7 mouse cellular contexts compared by ENCODE assay signal in the genomic region with DNA sequence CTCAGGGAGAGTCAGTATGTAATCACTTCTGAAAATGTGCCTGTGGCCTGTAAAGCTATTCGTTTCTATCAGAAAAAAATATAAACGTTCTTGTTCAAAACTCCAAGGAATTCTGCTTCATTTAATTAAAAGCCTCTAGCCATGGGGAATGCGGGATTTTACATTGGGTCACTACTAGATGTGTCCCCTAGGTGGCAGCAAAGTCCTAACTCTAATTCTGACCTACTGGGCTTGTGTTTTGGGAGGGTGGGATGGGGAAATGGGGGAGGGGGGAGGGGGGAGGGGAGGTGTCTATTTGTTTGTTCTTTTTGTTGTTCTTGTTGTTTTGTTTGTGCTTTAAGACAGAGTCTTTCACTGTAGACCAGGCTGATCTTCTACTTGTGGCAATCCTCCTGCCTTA. TPM values are rescaled to one million over a fixed set of nuclear protein-coding genes. Genes with fewer than 3 reads are reported as not detected.
A peak's percentile ranks its signal among the peaks of the same experiment; 100 is the strongest.
DNase-seq lines count a peak whose midpoint lies in the region; ATAC-seq and TF ChIP-seq lines count a peak whose summit lies in the region.

No protein-coding gene starts in this region.

- no peak overlapping the region for H3K27ac ChIP-seq in kidney, adult 2 months (ENCODE audit: insufficient read depth, low read depth, low read length)
- no peak overlapping the region for H3K27ac ChIP-seq in kidney, embryonic 15.5 days
- no peak overlapping the region for H3K27ac ChIP-seq in limb, embryonic 10.5 days

- H3K36me3 ChIP-seq in kidney, adult 2 months (ENCODE audit: control insufficient read depth, insufficient read depth, low read length), result no peaks in the 10 kb centered on the region
- H3K36me3 ChIP-seq in kidney, embryonic 15.5 days, result no peaks in the 10 kb centered on the region
- no peaks in the 10 kb centered on the region for H3K36me3 ChIP-seq in G1E (replicated peaks)
- no peaks in the 10 kb centered on the region for H3K36me3 ChIP-seq in limb, embryonic 10.5 days

- peak; percentile 39; the same call in 1 of the 2 replicates for TF ChIP-seq CTCF in kidney, adult 2 months (conservative IDR thresholded peaks at IDR 0.05; ENCODE audit: insufficient read depth, insufficient read length, low read depth, low read length)
- TF ChIP-seq CTCF in G1E (IDR thresholded peaks at IDR 0.05; ENCODE audit: low read depth, low read length), result 0 out of 2 replicates have a peak, but pooled peaks have one; percentile 8

- no peaks in the 10 kb centered on the region for H3K9me3 ChIP-seq in kidney, embryonic 15.5 days (replicated peaks)
- no peaks in the 10 kb centered on the region for H3K9me3 ChIP-seq in G1E (replicated peaks)
- no peaks in the 10 kb centered on the region for H3K9me3 ChIP-seq in limb, embryonic 10.5 days (replicated peaks)

- WGBS in kidney, adult 2 months, result under 1% methylated on average over 3 of the region's 3 CpGs
- 7% methylated on average over 3 of the region's 3 CpGs for WGBS in kidney, embryonic 15.5 days
- 3% methylated on average over 3 of the region's 3 CpGs for WGBS in limb, embryonic 10.5 days

- ATAC-seq in kidney, embryonic 15.5 days (replicated peaks; ENCODE audit: low FRiP score), result no peak
- no peak for ATAC-seq in G1E (ENCODE audit: extremely low read depth, insufficient number of reproducible peaks, low FRiP score, poor library complexity, severe bottlenecking)
- ATAC-seq in granulocyte monocyte progenitor cell, adult 5-6 weeks (replicated peaks; ENCODE audit: poor library complexity, severe bottlenecking), result 0 out of 2 replicates have a peak, but pooled peaks have one; percentile 38

- H3K4me1 ChIP-seq in kidney, adult 2 months (ENCODE audit: control insufficient read depth, insufficient read depth, low read length), result no peaks in the 10 kb centered on the region
- no peaks in the 10 kb centered on the region for H3K4me1 ChIP-seq in kidney, embryonic 15.5 days
- peaks cover 15% of the 10 kb centered on the region for H3K4me1 ChIP-seq in G1E (ENCODE audit: insufficient read depth, low read depth, low read length)
- H3K4me1 ChIP-seq in limb, embryonic 10.5 days, result peaks cover 2% of the 10 kb centered on the region; the same call in 1 of the 2 replicates

- TF ChIP-seq POLR2A in kidney, adult 2 months (IDR thresholded peaks at IDR 0.05; ENCODE audit: low read depth, low read length), result no peak

- H3K27me3 ChIP-seq in kidney, adult 2 months (replicated peaks; ENCODE audit: control insufficient read depth, insufficient read depth, low read length), result no peaks in the 10 kb centered on the region
- H3K27me3 ChIP-seq in kidney, embryonic 15.5 days, result no peaks in the 10 kb centered on the region
- peaks cover 2% of the 10 kb centered on the region; the same call in 1 of the 2 replicates for H3K27me3 ChIP-seq in G1E (ENCODE audit: insufficient read depth, low read length)
- no peaks in the 10 kb centered on the region for H3K27me3 ChIP-seq in limb, embryonic 10.5 days (ENCODE audit: low read depth, poor library complexity, severe bottlenecking)

- H3K9ac ChIP-seq in kidney, embryonic 15.5 days, result no peak overlapping the region

- no peak overlapping the region for H3K4me2 ChIP-seq in kidney, embryonic 15.5 days

- DNase-seq in kidney, adult 2 months, result peak; percentile 60
- peak; percentile 43 for DNase-seq in G1E (ENCODE audit: low spot score)
- peak; percentile 64 for DNase-seq in adrenal gland, postnatal 10 days
- peak; percentile 62 for DNase-seq in limb, embryonic 10.5 days (ENCODE audit: low spot score)
- DNase-seq in retina, postnatal 1 day, result peak; percentile 86

- no peak overlapping the region for H3K4me3 ChIP-seq in kidney, adult 2 months (ENCODE audit: insufficient read depth, low read depth, low read length)
- H3K4me3 ChIP-seq in kidney, embryonic 15.5 days (replicated peaks), result no peak overlapping the region
- H3K4me3 ChIP-seq in G1E (ENCODE audit: low read depth, low read length), result no peak overlapping the region
- no peak overlapping the region for H3K4me3 ChIP-seq in limb, embryonic 10.5 days

RNA-seq across cellular contexts. Expression of a gene that starts 7.2 kb away (rescaled TPM):
- 9.2 and 9.7 TPM in 2 replicates for polyA plus RNA-seq in kidney, adult 2 months (2012; rRNA removed)
- 9.9 and 10.6 TPM in 2 replicates for polyA plus RNA-seq in kidney, embryonic 15.5 days (2015; fragmentation: Nextera tagmentation; extraction: Ambion mirVana)
- total RNA-seq in G1E (2014; fragmentation: Nextera tagmentation), result 15.0 and 76.6 TPM in 2 replicates
- 10.4 and 12.1 TPM in 2 replicates for total RNA-seq in G1E (2017)
- 1.6 and 2.4 TPM in 2 replicates for polyA plus RNA-seq in G1E (2012)
- total RNA-seq in adrenal gland, postnatal 10 days (2021), result 10 to 100 TPM in 1 of 2 experiments, 1 to 10 TPM in 1; 9.7 to 12.4 TPM
- total RNA-seq in granulocyte monocyte progenitor cell, adult 5-6 weeks (2014; fragmentation: Nextera tagmentation), result 14.4 and 16.0 TPM in 2 replicates
- 21.6 and 26.0 TPM in 2 replicates for total RNA-seq in granulocyte monocyte progenitor cell, adult 5-6 weeks (2017)
- polyA plus RNA-seq in limb, embryonic 10.5 days (2016; fragmentation: Nextera tagmentation; extraction: Ambion mirVana), result 11.7 and 16.5 TPM in 2 replicates

RNA-seq across cellular contexts. Expression of a gene that starts 19.3 kb away (rescaled TPM):
- 13.9 and 17.2 TPM in 2 replicates for polyA plus RNA-seq in kidney, adult 2 months (2012; rRNA removed)
- polyA plus RNA-seq in kidney, embryonic 15.5 days (2015; fragmentation: Nextera tagmentation; extraction: Ambion mirVana), result 19.1 and 19.2 TPM in 2 replicates
- total RNA-seq in G1E (2014; fragmentation: Nextera tagmentation) (30.3 and 36.2 TPM in 2 replicates), G1E (2017) (33.3 and 34.3 TPM in 2 replicates)
- polyA plus RNA-seq in G1E (2012), result 20.4 and 27.2 TPM in 2 replicates
- 10 to 100 TPM; 22.2 to 26.8 TPM for total RNA-seq in adrenal gland, postnatal 10 days (2021)
- 36.8 and 52.6 TPM in 2 replicates for total RNA-seq in granulocyte monocyte progenitor cell, adult 5-6 weeks (2014; fragmentation: Nextera tagmentation)
- 37.5 and 42.1 TPM in 2 replicates for total RNA-seq in granulocyte monocyte progenitor cell, adult 5-6 weeks (2017)
- 18.2 and 18.8 TPM in 2 replicates for polyA plus RNA-seq in limb, embryonic 10.5 days (2016; fragmentation: Nextera tagmentation; extraction: Ambion mirVana)
